Mouse (Mus musculus): Measurements from ENCODE around the gene Tuba1a. TPM values are rescaled to one million over a fixed set of nuclear protein-coding genes. Genes with fewer than 3 reads are reported as not detected.

Gene Tuba1a
- polyA plus RNA-seq, 1 experiment, result 115 TPM

GRCm38 (mm10) chr15:98993093-98993793, 39.7 kb upstream of the Tuba1a start:
- no peaks in the 10 kb centered on the region for H3K36me3 ChIP-seq (replicated peaks; ENCODE audit: low read length)
- H3K4me1 ChIP-seq, result peaks cover 39% of the 10 kb centered on the region
- no peaks in the 10 kb centered on the region for H3K9me3 ChIP-seq
- no peak for TF ChIP-seq FLI1 (IDR thresholded peaks at IDR 0.05; ENCODE audit: low read length)
- no peak for TF ChIP-seq GATA1 (IDR thresholded peaks at IDR 0.05; ENCODE audit: borderline replicate concordance, low read length)
- peak overlapping the region; percentile 93 for H3K4me3 ChIP-seq (replicated peaks)
- peaks cover 2% of the 10 kb centered on the region for H3K27me3 ChIP-seq (replicated peaks)

GRCm38 (mm10) chr15:98992086-98992912, 38.8 kb upstream of the Tuba1a start:
- TF ChIP-seq FLI1 (IDR thresholded peaks at IDR 0.05; ENCODE audit: low read length) (no peak), GATA1 (IDR thresholded peaks at IDR 0.05; ENCODE audit: borderline replicate concordance, low read length) (no peak)
- no peaks in the 10 kb centered on the region for H3K36me3 ChIP-seq (replicated peaks; ENCODE audit: low read length)
- H3K9me3 ChIP-seq, result no peaks in the 10 kb centered on the region
- no peaks in the 10 kb centered on the region for H3K27me3 ChIP-seq (replicated peaks)
- peaks cover 34% of the 10 kb centered on the region for H3K4me1 ChIP-seq
- peak overlapping the region; percentile 93 for H3K4me3 ChIP-seq (replicated peaks)

- Histone ChIP-seq H3K4me3 (replicated peaks) (no peak overlapping the region), H3K27me3 (replicated peaks) (no peaks in the 10 kb centered on the region), H3K36me3 (replicated peaks; ENCODE audit: low read length) (no peaks in the 10 kb centered on the region), H3K9me3 (no peaks in the 10 kb centered on the region), H3K4me1 (peaks cover 34% of the 10 kb centered on the region)
- TF ChIP-seq GATA1 (IDR thresholded peaks at IDR 0.05; ENCODE audit: borderline replicate concordance, low read length) (no peak), FLI1 (IDR thresholded peaks at IDR 0.05; ENCODE audit: low read length) (no peak)
These were observed 38.1 kb upstream of the Tuba1a start for GRCm38 (mm10) chr15:98991540-98992050.

- H3K36me3 ChIP-seq (replicated peaks; ENCODE audit: low read length), result no peaks in the 10 kb centered on the region
- H3K4me3 ChIP-seq (replicated peaks), result no peak overlapping the region
- TF ChIP-seq GATA1 (IDR thresholded peaks at IDR 0.05; ENCODE audit: borderline replicate concordance, low read length), result no peak
- TF ChIP-seq FLI1 (IDR thresholded peaks at IDR 0.05; ENCODE audit: low read length), result no peak
- H3K4me1 ChIP-seq, result peaks cover 39% of the 10 kb centered on the region
- H3K9me3 ChIP-seq, result no peaks in the 10 kb centered on the region
- H3K27me3 ChIP-seq (replicated peaks), result no peaks in the 10 kb centered on the region
These were observed 37.4 kb upstream of the Tuba1a start for GRCm38 (mm10) chr15:98990669-98991539.

GRCm38 (mm10) chr15:98989701-98990430, 36.4 kb upstream of the Tuba1a start:
- H3K36me3 ChIP-seq (replicated peaks; ENCODE audit: low read length), result no peaks in the 10 kb centered on the region
- H3K9me3 ChIP-seq, result no peaks in the 10 kb centered on the region
- no peaks in the 10 kb centered on the region for H3K27me3 ChIP-seq (replicated peaks)
- no peak overlapping the region for H3K4me3 ChIP-seq (replicated peaks)
- peaks cover 41% of the 10 kb centered on the region for H3K4me1 ChIP-seq
- TF ChIP-seq FLI1 (IDR thresholded peaks at IDR 0.05; ENCODE audit: low read length) (no peak), GATA1 (IDR thresholded peaks at IDR 0.05; ENCODE audit: borderline replicate concordance, low read length) (no peak)

GRCm38 (mm10) chr15:98988787-98989186, 35.3 kb upstream of the Tuba1a start:
- H3K9me3 ChIP-seq, result no peaks in the 10 kb centered on the region
- H3K4me1 ChIP-seq, result peaks cover 41% of the 10 kb centered on the region
- H3K27me3 ChIP-seq (replicated peaks), result no peaks in the 10 kb centered on the region
- H3K36me3 ChIP-seq (replicated peaks; ENCODE audit: low read length), result no peaks in the 10 kb centered on the region
- TF ChIP-seq GATA1 (IDR thresholded peaks at IDR 0.05; ENCODE audit: borderline replicate concordance, low read length) (no peak), FLI1 (IDR thresholded peaks at IDR 0.05; ENCODE audit: low read length) (no peak)
- H3K4me3 ChIP-seq (replicated peaks), result no peak overlapping the region

GRCm38 (mm10) chr15:98987661-98988181, 34.2 kb upstream of the Tuba1a start:
- Histone ChIP-seq H3K4me3 (replicated peaks) (no peak overlapping the region), H3K36me3 (replicated peaks; ENCODE audit: low read length) (no peaks in the 10 kb centered on the region), H3K4me1 (peaks cover 42% of the 10 kb centered on the region), H3K27me3 (replicated peaks) (no peaks in the 10 kb centered on the region), H3K9me3 (no peaks in the 10 kb centered on the region)
- TF ChIP-seq FLI1 (IDR thresholded peaks at IDR 0.05; ENCODE audit: low read length) (no peak), GATA1 (IDR thresholded peaks at IDR 0.05; ENCODE audit: borderline replicate concordance, low read length) (no peak)

GRCm38 (mm10) chr15:98987077-98987630, 33.7 kb upstream of the Tuba1a start:
- no peak for TF ChIP-seq GATA1 (IDR thresholded peaks at IDR 0.05; ENCODE audit: borderline replicate concordance, low read length)
- no peak for TF ChIP-seq FLI1 (IDR thresholded peaks at IDR 0.05; ENCODE audit: low read length)
- Histone ChIP-seq H3K4me1 (peaks cover 38% of the 10 kb centered on the region), H3K4me3 (replicated peaks) (no peak overlapping the region), H3K27me3 (replicated peaks) (no peaks in the 10 kb centered on the region), H3K36me3 (replicated peaks; ENCODE audit: low read length) (no peaks in the 10 kb centered on the region), H3K9me3 (no peaks in the 10 kb centered on the region)

Measured in megakaryocyte, embryonic 14.5 days (primary cell).